Mouse (Mus musculus) liver, embryonic 13.5 days (tissue): ENCODE results near the gene Rusc2. TPM values are rescaled to one million over a fixed set of nuclear protein-coding genes. Genes with fewer than 3 reads are reported as not detected.
A peak's percentile ranks its signal among the peaks of the same experiment; 100 is the strongest.

ENCODE experiments used
- ATAC-seq: fragments of 200-750 bp; cut with Nextera tagmentation; 2 replicates; pipeline ENCODE4 v1.8.0; 2017; ENCODE audit warnings: low read depth, mild to moderate bottlenecking, moderate number of reproducible peaks, moderate library complexity
- DNase-seq: peaks from one replicate; pipeline ENCODE4 v3.0.0; 2022
- H3K27ac ChIP-seq: fragments of 300-500 bp; sonication (generic); 2 replicates; pipeline ENCODE4 v1.5.1; 2015; ENCODE audit warnings: moderate library complexity, mild to moderate bottlenecking, inconsistent platforms
- H3K27me3 ChIP-seq: fragments of 300-500 bp; sonication (generic); 2 replicates; pipeline ENCODE4 v1.6.1; 2015; ENCODE audit warnings: mild to moderate bottlenecking, inconsistent platforms
- H3K36me3 ChIP-seq: fragments of 300-500 bp; sonication (generic); 2 replicates; pipeline ENCODE4 v1.6.1; 2015; ENCODE audit warnings: mild to moderate bottlenecking, inconsistent platforms
- H3K4me1 ChIP-seq: fragments of 300-500 bp; sonication (generic); replicated peaks from 2 replicates; pipeline ENCODE4 v1.6.1; 2015; ENCODE audit warnings: inconsistent platforms
- H3K4me2 ChIP-seq: fragments of 300-500 bp; sonication (generic); 2 replicates; pipeline ENCODE4 v1.6.1; 2015; ENCODE audit warnings: inconsistent platforms, mild to moderate bottlenecking, moderate library complexity
- H3K4me3 ChIP-seq: fragments of 300-500 bp; sonication (generic); replicated peaks from 2 replicates; pipeline ENCODE4 v1.5.1; 2015; ENCODE audit warnings: mild to moderate bottlenecking, inconsistent platforms
- H3K9ac ChIP-seq: fragments of 300-500 bp; sonication (generic); 2 replicates; pipeline ENCODE4 v1.6.1; 2015; ENCODE audit warnings: mild to moderate bottlenecking, inconsistent platforms
- H3K9me3 ChIP-seq: fragments of 300-500 bp; sonication (generic); replicated peaks from 2 replicates; pipeline ENCODE4 v1.6.1; 2016; ENCODE audit warnings: inconsistent platforms
- WGBS: fragments of 180-500 bp; shearing (Covaris S2); methylation state at CpG from one replicate; pipeline ENCODE4 v1.1.7; 2015; ENCODE audit not compliant: insufficient replicate concordance; 5-methylcytosine and 5-hydroxymethylcytosine counted together
- polyA plus RNA-seq: library from polyadenylated mRNA; unstranded; fragments of >200 nt; fragmentation: Nextera tagmentation; extraction: Ambion mirVana; gene quantifications from 2 replicates; pipeline ENCODE4 v1.2.1, GENCODE M21; 2015

The Rusc2 gene
- polyA plus RNA-seq, 1 experiment from 2014 or later = 0.82 TPM

DNA sequence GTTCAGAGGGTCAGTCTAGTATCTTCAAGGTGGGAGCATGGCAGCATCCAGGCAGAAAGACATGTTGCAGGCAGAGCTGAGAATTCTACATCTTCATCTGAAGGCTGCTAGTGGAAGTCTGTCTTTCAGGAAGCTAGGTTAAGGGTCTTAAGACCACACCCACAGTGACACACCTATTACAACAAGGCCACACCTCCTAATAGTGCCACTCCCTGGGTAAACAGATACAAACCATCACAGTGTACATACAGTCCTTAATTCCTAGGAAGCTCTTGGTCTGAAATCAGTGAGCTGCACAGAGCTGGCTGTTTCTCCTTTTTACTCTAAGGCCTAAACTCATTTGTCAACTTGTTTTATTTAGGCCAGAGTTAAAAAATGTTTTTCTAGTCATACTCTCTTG lies 5.2 kb downstream of the Rusc2 start:
- Histone ChIP-seq H3K27ac (no peak overlapping the region), H3K4me2 (no peak overlapping the region), H3K36me3 (no peaks in the 10 kb centered on the region), H3K9me3 (no peaks in the 10 kb centered on the region), H3K27me3 (peaks cover 8% of the 10 kb centered on the region), H3K9ac (no peak overlapping the region), H3K4me3 (no peak overlapping the region), H3K4me1 (peaks cover 9% of the 10 kb centered on the region; the same call in 1 of the 2 replicates)
- ATAC-seq (no peak), DNase-seq (no peak)

GRCm38 (mm10) chr4:43389390-43389789 lies 7.6 kb downstream of the Rusc2 start:
- Histone ChIP-seq H3K27ac (no peak overlapping the region), H3K36me3 (no peaks in the 10 kb centered on the region), H3K9ac (no peak overlapping the region), H3K27me3 (no peaks in the 10 kb centered on the region), H3K9me3 (no peaks in the 10 kb centered on the region), H3K4me1 (peaks cover 11% of the 10 kb centered on the region; the same call in 1 of the 2 replicates), H3K4me3 (no peak overlapping the region), H3K4me2 (no peak overlapping the region)
- WGBS = 73% methylated on average over 2 of the region's 2 CpGs
- DNase-seq (no peak), ATAC-seq (no peak)

DNA sequence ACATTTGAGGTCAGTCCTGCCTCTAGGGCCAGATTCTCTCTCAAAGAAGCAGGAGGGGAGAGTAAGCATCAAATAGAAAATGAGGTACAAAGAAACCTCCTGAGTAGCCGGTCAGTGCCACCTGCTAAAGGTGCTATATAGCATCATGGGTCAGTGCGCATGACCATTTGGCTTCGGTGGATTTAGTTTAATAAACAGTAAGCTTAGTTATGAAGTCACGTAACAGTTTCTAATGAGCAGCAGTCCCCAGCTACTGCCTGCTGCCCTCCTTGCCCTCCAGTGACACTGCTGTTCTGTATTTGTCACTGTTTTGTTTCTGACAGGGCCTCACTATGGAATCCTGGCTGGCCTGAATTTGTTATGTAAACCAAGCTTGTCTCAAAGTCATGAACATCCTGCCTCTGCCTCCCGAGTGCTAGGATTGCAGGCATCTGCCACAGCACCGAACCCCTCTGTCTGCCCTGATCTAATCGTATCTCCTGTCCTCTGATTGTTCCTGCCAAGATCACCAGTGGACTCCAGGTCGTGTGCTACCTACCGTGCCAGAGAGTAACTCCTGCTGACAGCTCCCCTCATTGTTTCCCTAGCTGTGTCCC lies 8.2 kb downstream of the Rusc2 start:
- no peak overlapping the region for H3K27ac ChIP-seq
- H3K9me3 ChIP-seq = no peaks in the 10 kb centered on the region
- H3K4me1 ChIP-seq = peaks cover 11% of the 10 kb centered on the region; the same call in 1 of the 2 replicates
- DNase-seq (no peak), ATAC-seq (no peak)
- H3K27me3 ChIP-seq = no peaks in the 10 kb centered on the region
- WGBS = 62% methylated on average over 9 of the region's 9 CpGs
- no peak overlapping the region for H3K4me2 ChIP-seq
- no peak overlapping the region for H3K9ac ChIP-seq
- H3K36me3 ChIP-seq = no peaks in the 10 kb centered on the region
- no peak overlapping the region for H3K4me3 ChIP-seq

DNA sequence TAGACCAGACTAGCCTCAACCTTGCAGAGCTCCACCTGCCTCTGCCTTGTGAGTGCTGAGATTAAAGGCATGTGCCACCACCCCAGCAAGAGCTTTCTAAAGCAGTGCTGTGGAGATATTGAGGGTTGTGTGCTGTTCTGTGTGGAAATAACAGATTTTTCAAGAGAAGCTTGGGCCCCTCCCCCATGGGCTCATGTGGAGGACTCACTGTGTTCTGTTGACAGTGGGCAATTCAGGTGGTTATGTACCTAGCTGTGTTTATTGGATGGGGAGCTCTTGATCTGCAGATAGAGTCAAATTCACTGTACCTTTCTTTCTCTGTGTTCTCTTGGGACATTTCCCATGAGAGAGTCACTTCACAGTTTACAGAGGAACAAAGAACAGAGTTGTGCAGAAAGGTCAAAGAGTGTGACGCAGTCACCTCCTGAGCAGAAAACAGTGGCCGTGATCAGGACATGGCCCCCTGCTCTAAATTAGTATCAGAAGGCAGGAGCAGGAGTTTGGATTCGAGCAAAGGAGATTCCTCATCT lies 9.8 kb downstream of the Rusc2 start:
- Histone ChIP-seq H3K27ac (no peak overlapping the region), H3K9me3 (no peaks in the 10 kb centered on the region), H3K9ac (no peak overlapping the region), H3K4me2 (no peak overlapping the region), H3K27me3 (no peaks in the 10 kb centered on the region), H3K4me1 (peaks cover 11% of the 10 kb centered on the region; the same call in 1 of the 2 replicates), H3K4me3 (no peak overlapping the region), H3K36me3 (no peaks in the 10 kb centered on the region)
- ATAC-seq (no peak), DNase-seq (no peak)
- 54% methylated on average over 3 of the region's 3 CpGs for WGBS

- no peaks in the 10 kb centered on the region for H3K36me3 ChIP-seq
- no peak overlapping the region for H3K4me3 ChIP-seq
- H3K27ac ChIP-seq = 0 out of 2 replicates have a peak overlapping the region, but pooled peaks have one; percentile 8
- DNase-seq (no peak), ATAC-seq (0 out of 2 replicates have a peak, but pooled peaks have one; percentile 31)
- no peaks in the 10 kb centered on the region for H3K9me3 ChIP-seq
- no peak overlapping the region for H3K4me2 ChIP-seq
- peaks cover 4% of the 10 kb centered on the region; the same call in 1 of the 2 replicates for H3K27me3 ChIP-seq
- no peak overlapping the region for H3K9ac ChIP-seq
- WGBS = 46% methylated on average over 15 of the region's 15 CpGs
- peaks cover 11% of the 10 kb centered on the region; the same call in 1 of the 2 replicates for H3K4me1 ChIP-seq
Measured at GRCm38 (mm10) chr4:43394345-43394891, 12.6 kb downstream of the Rusc2 start.

DNA sequence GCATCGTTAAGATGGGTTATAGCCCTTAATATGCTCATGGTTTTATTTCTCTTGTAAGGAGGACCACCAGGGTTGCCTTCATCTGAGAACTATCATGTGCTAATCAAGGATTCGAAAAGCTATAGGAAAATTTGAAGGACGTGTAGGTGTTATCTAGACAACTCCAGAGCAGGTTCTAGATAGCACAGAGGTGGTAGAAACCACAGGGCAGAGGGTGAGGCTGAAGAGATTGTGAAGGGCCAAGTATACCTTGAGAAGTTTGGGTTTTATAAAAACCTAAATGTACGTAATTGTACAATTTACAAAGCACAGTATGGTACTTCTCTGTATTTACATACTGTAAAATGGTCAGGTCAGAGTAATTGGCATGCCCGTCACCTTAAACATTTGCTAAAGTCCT lies 13.4 kb downstream of the Rusc2 start:
- ATAC-seq = no peak
- Histone ChIP-seq H3K9me3 (no peaks in the 10 kb centered on the region), H3K9ac (no peak overlapping the region), H3K36me3 (no peaks in the 10 kb centered on the region), H3K27ac (no peak overlapping the region), H3K4me3 (no peak overlapping the region), H3K27me3 (peaks cover 8% of the 10 kb centered on the region; the same call in 1 of the 2 replicates), H3K4me1 (peaks cover 7% of the 10 kb centered on the region; the same call in 1 of the 2 replicates), H3K4me2 (no peak overlapping the region)
- WGBS = 45% methylated on average over 5 of the region's 5 CpGs
- DNase-seq = no peak

GRCm38 (mm10) chr4:43395836-43396235 lies 14.1 kb downstream of the Rusc2 start:
- H3K4me3 ChIP-seq = no peak overlapping the region
- ATAC-seq = no peak
- H3K4me1 ChIP-seq = peaks cover 7% of the 10 kb centered on the region; the same call in 1 of the 2 replicates
- DNase-seq = no peak
- no peak overlapping the region for H3K27ac ChIP-seq
- WGBS = 51% methylated on average over 9 of the region's 9 CpGs
- H3K9me3 ChIP-seq = no peaks in the 10 kb centered on the region
- H3K36me3 ChIP-seq = no peaks in the 10 kb centered on the region
- peaks cover 8% of the 10 kb centered on the region; the same call in 1 of the 2 replicates for H3K27me3 ChIP-seq
- no peak overlapping the region for H3K4me2 ChIP-seq
- H3K9ac ChIP-seq = no peak overlapping the region

GRCm38 (mm10) chr4:43396381-43396780 lies 14.6 kb downstream of the Rusc2 start:
- 66% methylated on average over 5 of the region's 5 CpGs for WGBS
- no peak overlapping the region for H3K4me2 ChIP-seq
- H3K36me3 ChIP-seq = no peaks in the 10 kb centered on the region
- H3K27me3 ChIP-seq = peaks cover 8% of the 10 kb centered on the region; the same call in 1 of the 2 replicates
- no peaks in the 10 kb centered on the region for H3K9me3 ChIP-seq
- no peak overlapping the region for H3K4me3 ChIP-seq
- DNase-seq = no peak
- ATAC-seq = no peak
- H3K27ac ChIP-seq = no peak overlapping the region
- peaks cover 6% of the 10 kb centered on the region; the same call in 1 of the 2 replicates for H3K4me1 ChIP-seq
- no peak overlapping the region for H3K9ac ChIP-seq

GRCm38 (mm10) chr4:43398014-43398413 lies 16.2 kb downstream of the Rusc2 start:
- peaks cover 5% of the 10 kb centered on the region; the same call in 1 of the 2 replicates for H3K4me1 ChIP-seq
- H3K9ac ChIP-seq = no peak overlapping the region
- WGBS = 69% methylated on average over 4 of the region's 4 CpGs
- no peak overlapping the region for H3K27ac ChIP-seq
- H3K4me3 ChIP-seq = no peak overlapping the region
- no peak for DNase-seq
- no peaks in the 10 kb centered on the region for H3K36me3 ChIP-seq
- H3K4me2 ChIP-seq = no peak overlapping the region
- no peak for ATAC-seq
- peaks cover 8% of the 10 kb centered on the region; the same call in 1 of the 2 replicates for H3K27me3 ChIP-seq
- H3K9me3 ChIP-seq = no peaks in the 10 kb centered on the region

DNA sequence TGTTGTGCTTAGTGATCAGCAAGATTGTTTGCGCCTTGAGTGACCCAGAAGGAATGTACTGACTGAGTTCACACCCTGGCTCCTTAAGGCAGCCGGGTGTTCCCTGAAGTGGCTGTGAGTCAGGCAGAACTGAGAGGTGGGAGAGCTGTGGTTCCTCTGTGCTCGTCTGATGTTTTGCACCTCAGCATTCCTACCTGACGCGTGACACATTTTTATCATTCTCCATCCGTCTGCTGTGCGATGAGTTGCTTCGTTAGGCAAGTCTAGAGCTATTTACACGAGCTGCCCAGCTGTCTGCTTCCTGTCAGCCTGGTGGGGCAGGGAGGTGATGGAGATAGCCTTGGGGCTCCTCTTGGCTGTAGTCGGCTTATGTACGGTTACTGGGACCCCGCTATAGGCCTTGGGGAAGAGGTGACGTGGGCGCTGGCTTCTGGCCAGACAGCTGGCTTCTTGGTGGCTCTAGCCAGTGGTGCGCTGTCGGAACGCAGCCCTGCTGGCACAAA lies 17.1 kb downstream of the Rusc2 start:
- H3K36me3 ChIP-seq = no peaks in the 10 kb centered on the region
- H3K4me2 ChIP-seq = no peak overlapping the region
- no peak overlapping the region for H3K9ac ChIP-seq
- peaks cover 4% of the 10 kb centered on the region; the same call in 1 of the 2 replicates for H3K4me1 ChIP-seq
- no peak overlapping the region for H3K4me3 ChIP-seq
- DNase-seq (no peak), ATAC-seq (no peak)
- WGBS = 43% methylated on average over 17 of the region's 17 CpGs
- H3K27ac ChIP-seq = no peak overlapping the region
- H3K27me3 ChIP-seq = peaks cover 8% of the 10 kb centered on the region; the same call in 1 of the 2 replicates
- H3K9me3 ChIP-seq = no peaks in the 10 kb centered on the region

GRCm38 (mm10) chr4:43399391-43400131 lies 17.8 kb downstream of the Rusc2 start:
- H3K4me1 ChIP-seq = no peaks in the 10 kb centered on the region
- ATAC-seq (no peak), DNase-seq (no peak)
- no peak overlapping the region for H3K9ac ChIP-seq
- H3K9me3 ChIP-seq = no peaks in the 10 kb centered on the region
- 73% methylated on average over 31 of the region's 31 CpGs for WGBS
- peaks cover 10% of the 10 kb centered on the region; the same call in 1 of the 2 replicates for H3K27me3 ChIP-seq
- H3K27ac ChIP-seq = no peak overlapping the region
- H3K4me3 ChIP-seq = no peak overlapping the region
- no peak overlapping the region for H3K4me2 ChIP-seq
- H3K36me3 ChIP-seq = no peaks in the 10 kb centered on the region
